8 mouse cellular contexts compared by ENCODE assay signal in the genomic region with DNA sequence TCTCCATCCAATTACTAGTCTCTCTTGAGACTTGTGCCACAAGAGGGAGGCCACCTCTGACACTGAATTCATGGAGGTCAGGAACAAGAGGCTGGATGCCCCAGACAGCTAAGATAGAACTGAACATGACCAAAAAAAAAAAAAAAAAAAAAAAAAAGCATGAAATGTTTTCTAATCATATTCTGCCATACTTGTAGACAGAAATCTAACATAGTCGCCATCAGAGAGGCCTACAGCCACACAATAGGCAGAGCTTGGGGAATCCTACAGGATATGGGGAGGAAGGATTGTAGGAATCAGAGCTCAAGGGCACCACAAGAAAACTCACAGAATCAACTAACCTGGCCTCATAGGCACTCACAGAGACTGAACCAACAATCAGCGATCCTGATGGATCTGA. TPM values are rescaled to one million over a fixed set of nuclear protein-coding genes. Genes with fewer than 3 reads are reported as not detected.
DNase-seq lines count a peak whose midpoint lies in the region; ATAC-seq and TF ChIP-seq lines count a peak whose summit lies in the region.
"Had no signal": no experiment of that assay in that cellular context is flagged by ENCODE, and none has a peak within 500 bp of the region (broad histone marks: within the 10 kb centered on the region; RNA-seq: fewer than 3 reads in every experiment).

No protein-coding gene starts in this region.

- H3K27ac ChIP-seq in kidney, embryonic 14.5 days (ENCODE audit: low read depth, low read length): 0 out of 2 replicates have a peak overlapping the region, but pooled peaks have one; percentile 83
- peak overlapping the region; percentile 87; the same call in 1 of the 2 replicates for H3K27ac ChIP-seq in embryonic facial prominence, embryonic 15.5 days (replicated peaks)
- no peak overlapping the region for H3K27ac ChIP-seq in liver, embryonic 14.5 days

- H3K27me3 ChIP-seq in kidney, embryonic 14.5 days (ENCODE audit: control insufficient read depth, insufficient read depth, low read length): no peaks in the 10 kb centered on the region
- no peaks in the 10 kb centered on the region for H3K27me3 ChIP-seq in embryonic facial prominence, embryonic 15.5 days
- H3K27me3 ChIP-seq in liver, embryonic 14.5 days (ENCODE audit: control insufficient read depth, insufficient read depth, low read length): no peaks in the 10 kb centered on the region

- H3K4me1 ChIP-seq in kidney, embryonic 14.5 days (ENCODE audit: control insufficient read depth, insufficient read depth, low read length): peaks cover 8% of the 10 kb centered on the region; the same call in 1 of the 2 replicates
- peaks cover 8% of the 10 kb centered on the region; the same call in 1 of the 2 replicates for H3K4me1 ChIP-seq in embryonic facial prominence, embryonic 15.5 days
- H3K4me1 ChIP-seq in liver, embryonic 14.5 days (replicated peaks; ENCODE audit: control insufficient read depth in 2 of 2, insufficient read depth in 2 of 2, low read length in 1 of 2): peaks cover 0 to 8% of the 10 kb centered on the region in 2 experiments; a peak in 3 of 4 replicates

- WGBS in kidney, embryonic 14.5 days: 61% methylated on average over 2 of the region's 2 CpGs
- 61% methylated on average over 2 of the region's 2 CpGs for WGBS in embryonic facial prominence, embryonic 15.5 days
- 52% methylated on average over 2 of the region's 2 CpGs for WGBS in liver, embryonic 14.5 days (ENCODE audit: insufficient replicate concordance)

- no peak for ATAC-seq in kidney, embryonic 14.5 days (ENCODE audit: low FRiP score, low TSS enrichment)
- ATAC-seq in embryonic facial prominence, embryonic 15.5 days (ENCODE audit: insufficient number of reproducible peaks, low FRiP score, low TSS enrichment, low read depth): no peak
- peak; percentile 10; the same call in 1 of the 2 replicates for ATAC-seq in liver, embryonic 14.5 days (ENCODE audit: insufficient read depth)

- TF ChIP-seq CTCF in liver, embryonic 14.5 days (IDR thresholded peaks at IDR 0.05; ENCODE audit: low read depth): no peak

- H3K9me3 ChIP-seq in kidney, embryonic 14.5 days (ENCODE audit: control insufficient read depth, low read length): peaks cover 4% of the 10 kb centered on the region; the same call in 1 of the 2 replicates
- no peaks in the 10 kb centered on the region for H3K9me3 ChIP-seq in embryonic facial prominence, embryonic 15.5 days (replicated peaks)
- no peaks in the 10 kb centered on the region for H3K9me3 ChIP-seq in liver, embryonic 14.5 days (ENCODE audit: control insufficient read depth, low read length)

- no peaks in the 10 kb centered on the region; the same call in 1 of the 2 replicates for H3K36me3 ChIP-seq in kidney, embryonic 14.5 days (ENCODE audit: control insufficient read depth, insufficient read depth, low read length)
- peaks cover 7% of the 10 kb centered on the region; the same call in 1 of the 2 replicates for H3K36me3 ChIP-seq in embryonic facial prominence, embryonic 15.5 days
- H3K36me3 ChIP-seq in liver, embryonic 14.5 days (replicated peaks; ENCODE audit: control insufficient read depth, insufficient read depth, low read depth): no peaks in the 10 kb centered on the region

- TF ChIP-seq EP300 in liver, embryonic 14.5 days (IDR thresholded peaks at IDR 0.05; ENCODE audit: low read depth): no peak

- peak overlapping the region; percentile 58; the same call in 1 of the 2 replicates for H3K4me2 ChIP-seq in kidney, embryonic 14.5 days (replicated peaks; ENCODE audit: low read depth, low read length)
- peak overlapping the region; percentile 70 for H3K4me2 ChIP-seq in embryonic facial prominence, embryonic 15.5 days (replicated peaks)
- peak overlapping the region; percentile 85 for H3K4me2 ChIP-seq in liver, embryonic 14.5 days (ENCODE audit: low read depth)

- no peak overlapping the region for H3K9ac ChIP-seq in kidney, embryonic 14.5 days (ENCODE audit: low read depth, low read length)
- H3K9ac ChIP-seq in embryonic facial prominence, embryonic 15.5 days: no peak overlapping the region
- peak overlapping the region; percentile 73 for H3K9ac ChIP-seq in liver, embryonic 14.5 days (replicated peaks)

- peak overlapping the region; percentile 63; the same call in 1 of the 2 replicates for H3K4me3 ChIP-seq in kidney, embryonic 14.5 days (ENCODE audit: low read length)
- peak overlapping the region; percentile 68; the same call in 1 of the 2 replicates for H3K4me3 ChIP-seq in embryonic facial prominence, embryonic 15.5 days (replicated peaks)
- H3K4me3 ChIP-seq in liver, embryonic 14.5 days (ENCODE audit: insufficient read depth in 1 of 2, low read depth in 2 of 2, low read length in 2 of 2): peak overlapping the region in 1 of 2 experiments; percentile 78; a peak in 1 of 4 replicates

- no peak for DNase-seq in kidney, adult 8-10 months
- DNase-seq in MEL-GATA-1-ER (ENCODE audit: extremely low read depth, low read depth) (peak; percentile 30), adipocyte (ENCODE audit: low spot score) (no peak)
- DNase-seq in liver, embryonic 14.5 days (ENCODE audit: low read depth in 3 of 3, low spot score in 3 of 3): no peak
- no peak for DNase-seq in left cerebral cortex, adult 9 months (ENCODE audit: low spot score in 2 of 2)
- DNase-seq: cerebellum, adult 9-10 months had no signal

RNA-seq across cellular contexts. Expression of a gene that starts 0.5 kb away (rescaled TPM):
- 35.2 and 41.3 TPM in 2 replicates for polyA plus RNA-seq in kidney, embryonic 14.5 days (2014; fragmentation: Nextera tagmentation; extraction: Ambion mirVana)
- 31.5 and 31.7 TPM in 2 replicates for polyA plus RNA-seq in embryonic facial prominence, embryonic 15.5 days (2015; fragmentation: Nextera tagmentation; extraction: Ambion mirVana)
- polyA plus RNA-seq in liver, embryonic 14.5 days (2012; rRNA removed): 3.6 and 5.8 TPM in 2 replicates
- polyA plus RNA-seq in liver, embryonic 14.5 days (2014; fragmentation: Nextera tagmentation; extraction: Ambion mirVana): 9.3 and 9.9 TPM in 2 replicates
